Mouse (Mus musculus) lung, postnatal 14 days (tissue): Measurements from ENCODE around the gene Hfe2.

Experiments
- DNase-seq: peaks from one replicate; pipeline ENCODE4 v3.0.0; 2021

Gene Hfe2

DNA sequence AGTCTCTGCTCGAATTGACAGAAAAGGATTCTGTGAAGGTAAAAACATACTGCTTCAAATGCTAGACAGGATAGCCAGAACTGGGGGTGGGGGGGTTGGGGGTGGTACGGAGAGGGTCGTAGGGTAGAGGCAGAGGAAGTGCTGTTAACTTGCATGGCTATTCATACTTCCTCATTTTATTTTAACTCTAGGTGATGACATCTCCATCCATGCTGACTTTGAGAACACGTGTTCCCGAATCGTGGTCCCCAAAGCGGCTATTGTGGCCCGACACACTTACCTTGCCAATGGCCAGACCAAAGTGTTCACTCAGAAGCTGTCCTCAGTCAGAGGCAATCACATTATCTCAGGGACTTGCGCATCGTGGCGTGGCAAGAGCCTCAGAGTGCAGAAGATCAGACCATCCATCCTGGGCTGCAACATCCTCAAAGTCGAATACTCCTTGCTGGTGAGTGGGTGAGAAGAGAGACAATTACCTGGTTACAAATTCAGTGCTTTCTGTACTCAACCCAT lies 34.5 kb downstream of the Hfe2 start:
- no peak for DNase-seq

DNA sequence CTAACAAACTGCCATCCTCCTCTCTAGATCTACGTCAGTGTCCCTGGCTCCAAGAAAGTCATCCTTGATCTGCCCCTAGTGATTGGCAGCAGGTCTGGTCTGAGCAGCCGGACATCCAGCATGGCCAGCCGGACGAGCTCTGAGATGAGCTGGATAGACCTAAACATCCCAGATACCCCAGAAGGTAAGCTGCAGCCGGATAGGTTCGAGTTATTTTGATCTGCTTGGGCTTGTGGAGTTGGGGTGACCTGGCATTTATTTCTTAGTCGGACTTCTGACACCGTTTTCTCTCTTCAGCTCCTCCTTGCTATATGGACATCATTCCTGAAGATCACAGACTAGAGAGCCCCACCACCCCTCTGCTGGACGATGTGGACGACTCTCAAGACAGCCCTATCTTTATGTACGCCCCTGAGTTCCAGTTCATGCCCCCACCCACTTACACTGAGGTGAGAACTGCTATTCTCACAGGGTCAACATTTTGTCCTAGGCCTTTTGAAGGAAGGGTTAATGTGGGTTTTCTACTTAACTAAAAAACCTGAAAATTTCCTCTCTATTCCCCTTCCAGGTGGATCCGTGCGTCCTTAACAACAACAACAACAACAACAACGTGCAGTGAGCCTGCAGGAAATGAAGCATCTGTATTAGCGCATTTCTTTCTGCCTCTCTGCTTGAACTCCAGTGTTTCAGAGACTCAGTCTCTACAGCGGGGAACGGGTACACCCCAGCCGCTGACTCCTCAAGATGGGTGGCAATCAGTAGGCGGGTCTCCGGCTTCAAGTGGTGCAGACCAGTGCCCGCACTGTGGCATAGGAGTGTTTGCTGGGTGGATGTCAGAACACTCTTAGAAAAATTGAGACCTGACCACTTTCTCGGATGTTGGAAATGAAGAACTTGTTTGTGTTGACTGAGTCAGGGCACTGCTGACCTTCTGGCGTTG lies 35.2 kb downstream of the Hfe2 start:
- no peak for DNase-seq

DNA sequence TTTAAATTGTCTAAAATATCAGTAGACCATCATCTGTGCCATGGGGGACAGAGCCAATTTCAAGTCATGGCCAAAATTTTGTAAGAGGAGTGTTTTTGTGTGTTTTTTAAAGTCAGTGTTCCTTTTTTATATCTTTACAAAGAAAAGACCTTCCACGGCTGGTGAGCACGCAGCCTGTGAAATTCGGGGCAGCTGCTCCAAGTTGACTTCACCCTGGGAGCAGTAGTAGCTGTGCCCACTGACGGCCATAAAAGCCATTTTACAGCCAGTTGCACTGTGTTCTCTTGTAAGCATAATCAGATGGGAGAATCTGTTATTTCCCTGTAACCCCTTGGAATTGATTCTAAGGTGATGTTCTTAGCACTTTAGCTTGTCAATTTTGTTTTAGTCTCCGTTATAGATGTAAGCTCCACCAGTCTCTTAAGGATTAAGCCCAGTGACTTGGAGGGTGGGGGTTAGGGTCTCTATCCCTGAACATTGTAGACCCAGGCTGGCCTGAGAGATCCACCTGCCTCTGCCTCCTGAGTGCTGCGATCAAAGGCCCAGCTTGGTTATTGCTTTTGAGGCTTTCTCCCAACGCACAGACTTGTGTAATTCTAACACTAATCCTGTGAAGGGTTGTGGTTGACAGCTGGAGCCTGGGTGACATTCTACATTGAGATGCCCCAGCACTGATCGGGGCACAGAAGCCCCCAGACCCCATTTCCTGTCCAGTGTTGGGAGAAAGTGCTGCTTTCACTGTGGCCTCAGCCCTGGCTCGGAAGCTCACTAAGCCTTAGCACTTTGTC lies 36.1 kb downstream of the Hfe2 start:
- DNase-seq: no peak

DNA sequence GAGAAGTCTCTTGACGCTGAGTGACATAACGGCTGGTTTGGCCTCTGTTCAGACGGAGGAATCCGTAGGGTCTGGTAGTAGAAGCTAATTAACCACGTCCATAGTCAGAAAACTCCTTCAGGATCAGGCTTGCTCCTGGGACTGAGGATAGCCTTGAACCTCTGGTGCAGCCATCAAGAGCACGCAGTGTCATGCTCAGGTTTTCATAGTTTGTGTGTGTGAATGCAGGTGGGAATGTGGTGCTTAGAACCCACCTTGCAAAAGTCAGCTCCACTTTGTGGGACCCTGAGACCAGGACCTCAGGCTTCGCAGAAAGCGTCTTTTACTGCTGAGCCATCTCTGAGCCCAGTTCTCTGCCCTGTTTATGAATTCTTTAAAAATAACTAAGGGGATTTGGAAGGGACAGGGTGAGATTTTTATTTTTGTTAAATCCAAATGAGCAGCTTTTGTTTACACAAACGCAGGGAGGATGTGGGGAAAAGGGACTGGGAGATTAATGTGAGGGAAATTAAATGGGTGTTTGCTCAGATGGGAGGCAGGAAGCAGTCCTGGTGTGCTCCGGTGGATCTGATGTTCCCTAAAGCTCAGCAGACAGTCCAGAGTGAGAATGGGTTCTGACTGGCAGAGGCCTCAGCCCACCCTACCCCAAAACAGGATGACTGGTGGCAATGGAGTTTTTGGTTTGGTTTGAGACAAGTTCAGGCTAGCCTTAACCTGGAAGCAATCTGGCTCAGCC lies 37.1 kb downstream of the Hfe2 start:
- no peak for DNase-seq

DNA sequence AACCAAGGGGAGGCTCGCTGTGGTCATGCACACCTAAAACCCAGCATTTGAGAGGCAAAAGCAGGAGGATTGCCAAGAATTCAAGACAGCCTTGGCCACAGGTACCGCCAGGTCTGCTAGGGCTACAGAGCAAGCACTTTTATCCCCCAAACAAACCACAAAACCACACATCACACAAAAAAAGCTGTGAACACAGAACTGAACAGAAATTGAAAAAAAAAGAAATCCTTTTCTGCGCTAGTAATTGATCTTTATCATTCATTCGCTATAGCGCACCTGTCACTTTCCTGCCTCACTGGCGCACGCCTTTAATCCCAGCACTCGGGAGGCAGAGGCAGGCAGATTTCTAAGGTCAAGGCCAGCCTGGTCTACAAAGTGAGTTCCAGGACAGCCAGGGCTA lies 38.3 kb downstream of the Hfe2 start:
- no peak for DNase-seq

DNA sequence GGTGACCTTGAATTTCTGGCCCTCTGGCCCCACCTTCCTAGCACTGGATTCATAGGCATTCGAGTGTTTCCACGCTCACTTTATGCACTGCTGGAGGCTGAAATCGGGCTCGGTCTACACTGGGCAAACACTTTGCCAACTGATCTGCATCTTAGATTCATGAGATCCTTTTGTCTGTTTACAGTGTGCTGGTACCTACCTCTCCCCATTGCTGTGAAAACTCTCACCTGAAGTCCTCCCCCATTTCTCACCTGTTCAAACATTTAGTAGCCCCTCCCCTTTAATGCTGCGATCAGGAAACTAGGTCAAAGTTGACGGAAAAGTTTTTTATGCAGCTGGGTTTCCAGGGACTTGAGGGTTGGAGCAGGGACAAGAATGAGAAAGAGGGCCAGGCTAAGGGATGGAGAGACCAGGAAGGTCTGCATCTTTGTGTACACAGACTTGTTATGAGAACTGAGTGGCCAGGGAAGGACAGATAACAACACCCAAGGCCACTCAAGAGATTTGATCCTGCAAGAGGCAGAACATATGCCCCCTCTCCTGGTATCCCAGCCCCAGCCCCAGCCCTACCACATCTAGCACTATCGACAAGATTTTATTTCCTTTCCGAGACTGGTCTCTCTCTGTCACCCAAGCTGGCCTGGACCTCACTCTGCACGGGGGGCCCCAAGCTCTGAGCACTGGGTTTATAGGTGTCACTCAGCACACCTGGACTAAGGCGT lies 39.1 kb downstream of the Hfe2 start:
- DNase-seq: peak; percentile 58

DNA sequence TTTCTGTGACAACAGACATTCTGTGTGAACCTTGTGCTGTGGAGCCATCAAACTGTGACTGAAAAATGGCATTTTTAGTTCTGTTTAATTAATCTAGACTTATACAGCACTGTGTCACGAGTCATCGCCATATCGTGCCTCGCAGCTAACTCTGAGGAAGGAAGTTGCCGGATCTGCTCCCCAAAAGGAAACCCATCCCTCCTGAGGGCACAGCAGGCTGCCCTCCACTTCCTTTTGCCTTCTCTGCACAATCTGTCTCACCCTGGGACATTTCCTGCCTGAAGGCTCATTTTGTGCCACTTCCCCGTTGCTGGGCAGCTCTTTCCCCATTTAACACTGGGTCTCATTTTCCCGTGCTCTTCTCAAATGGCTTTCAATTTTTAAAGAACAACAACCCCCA lies 39.7 kb downstream of the Hfe2 start:
- peak; percentile 61 for DNase-seq

DNA sequence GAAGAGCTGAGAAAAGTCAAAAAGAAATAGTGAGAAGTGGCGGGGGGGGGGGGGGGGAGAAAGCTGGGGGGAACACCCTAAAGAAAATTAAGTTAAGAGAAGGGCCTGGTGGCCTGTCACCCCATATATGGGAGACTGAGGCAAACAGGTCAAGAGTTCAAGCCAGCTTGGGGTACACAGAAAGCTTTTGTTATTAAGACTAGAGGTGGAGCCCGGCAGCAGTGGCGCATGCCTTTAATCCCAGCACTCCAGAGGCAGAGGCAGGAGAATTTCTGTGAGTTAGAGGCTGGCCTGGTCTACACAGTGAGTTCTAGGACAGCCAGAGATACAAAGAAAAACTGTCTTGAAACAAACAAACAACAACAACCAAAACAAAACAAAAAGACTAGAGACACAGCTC lies 40.1 kb downstream of the Hfe2 start:
- no peak for DNase-seq

DNA sequence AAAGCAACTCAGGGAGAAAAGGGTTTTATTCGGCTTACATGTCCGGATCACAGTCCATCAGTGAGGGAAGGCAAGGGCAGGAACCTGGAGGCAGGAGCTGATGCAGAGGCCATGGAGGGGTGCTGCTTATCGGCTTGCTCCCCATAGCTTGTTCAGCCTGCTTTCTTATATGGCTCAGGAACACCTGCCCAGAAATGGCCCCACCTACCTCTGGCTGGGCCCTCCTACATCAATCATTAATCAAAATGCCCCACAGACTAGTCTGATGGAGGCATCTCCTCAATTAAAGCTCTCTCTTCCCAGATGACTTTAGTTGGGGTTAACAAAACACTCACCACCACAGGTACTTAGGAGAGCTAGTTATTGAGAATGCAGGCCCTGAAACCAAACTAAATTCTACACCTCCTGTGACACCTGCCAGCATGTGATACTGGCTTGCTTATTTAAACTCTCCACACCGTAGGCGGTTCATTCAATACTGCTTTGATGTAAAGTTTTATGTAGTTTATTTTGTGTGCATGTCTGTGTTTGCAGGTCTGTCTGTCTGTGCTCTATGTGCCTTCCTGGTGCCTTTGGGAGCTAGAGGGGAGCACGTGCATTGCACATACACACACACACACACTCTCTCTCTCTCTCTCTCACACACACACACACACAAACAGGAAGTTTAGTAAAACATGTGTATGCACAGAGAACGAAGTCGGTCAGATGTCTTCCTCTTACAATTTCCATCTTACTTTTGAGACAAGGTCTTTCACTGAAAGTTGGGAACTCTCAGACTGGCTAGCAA lies 41.9 kb downstream of the Hfe2 start:
- no peak for DNase-seq

DNA sequence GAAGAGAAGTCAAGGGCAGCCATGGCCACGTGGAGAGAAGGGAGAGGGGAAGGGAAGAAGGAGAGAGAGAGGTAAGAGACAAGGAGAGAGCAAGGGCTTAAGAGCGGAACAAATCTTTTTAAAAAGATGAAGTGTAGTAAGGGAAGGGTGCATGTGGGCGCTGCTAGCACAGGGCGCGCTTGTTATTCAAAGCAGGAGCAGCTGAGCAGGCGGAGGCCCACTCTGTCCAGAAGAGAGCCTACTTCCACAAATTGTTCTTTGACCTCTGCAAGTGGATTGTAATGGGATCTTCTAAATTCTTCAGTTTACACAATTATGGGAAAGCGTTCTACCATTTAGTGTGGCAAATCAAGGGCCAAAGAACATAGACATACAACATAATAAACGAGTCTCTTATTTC lies 43.6 kb downstream of the Hfe2 start:
- no peak for DNase-seq

DNA sequence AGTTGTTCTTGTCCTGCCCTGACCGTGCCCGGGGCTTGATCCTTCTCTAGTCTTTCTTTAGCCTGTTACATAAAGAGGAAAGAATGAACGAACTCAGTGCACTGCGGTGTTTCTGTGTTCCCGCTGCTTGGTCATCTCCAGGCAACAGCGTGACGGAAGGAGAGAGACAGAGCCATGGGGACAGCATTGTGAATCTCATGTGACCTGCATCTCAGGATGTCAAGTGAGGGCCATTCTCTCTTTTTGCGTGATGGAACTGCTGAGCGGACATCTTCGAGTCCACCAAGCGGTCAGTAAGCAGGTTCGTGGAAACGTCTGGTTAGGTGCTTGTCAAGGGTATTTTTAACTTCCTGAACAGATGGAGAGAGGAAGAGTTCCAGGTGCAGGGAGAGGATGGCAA lies 44.5 kb downstream of the Hfe2 start:
- DNase-seq: no peak

DNA sequence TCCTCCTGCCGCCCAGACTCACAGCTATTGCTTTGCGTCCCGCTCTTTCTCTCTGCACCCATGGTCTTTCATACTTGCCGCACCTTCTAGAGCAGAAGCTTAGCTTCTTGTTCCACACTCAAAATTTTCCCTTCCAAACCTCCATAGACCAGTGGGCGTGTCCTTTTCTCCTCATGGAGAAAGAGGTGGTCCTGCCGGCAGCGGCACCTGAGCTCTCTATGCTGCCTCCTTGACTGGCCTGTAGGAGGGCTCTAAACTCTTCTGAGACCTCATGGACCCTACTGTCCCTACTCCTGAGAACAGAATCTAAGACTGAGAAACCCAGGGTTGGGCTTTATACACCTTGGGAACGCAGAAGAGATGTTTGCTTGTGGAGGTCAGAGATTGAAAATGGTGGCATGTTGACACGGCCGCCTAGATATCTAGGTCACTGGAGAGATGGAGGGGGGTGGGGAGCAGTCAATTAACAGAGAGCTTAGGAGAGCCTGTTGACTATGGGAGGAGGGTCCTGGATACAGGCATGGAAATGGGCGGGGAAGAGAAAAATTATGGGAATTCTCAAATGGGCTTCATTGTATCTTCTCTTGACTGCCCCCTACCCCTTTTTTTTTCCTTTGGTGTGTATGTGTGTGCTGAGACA lies 45.1 kb downstream of the Hfe2 start:
- no peak for DNase-seq

DNA sequence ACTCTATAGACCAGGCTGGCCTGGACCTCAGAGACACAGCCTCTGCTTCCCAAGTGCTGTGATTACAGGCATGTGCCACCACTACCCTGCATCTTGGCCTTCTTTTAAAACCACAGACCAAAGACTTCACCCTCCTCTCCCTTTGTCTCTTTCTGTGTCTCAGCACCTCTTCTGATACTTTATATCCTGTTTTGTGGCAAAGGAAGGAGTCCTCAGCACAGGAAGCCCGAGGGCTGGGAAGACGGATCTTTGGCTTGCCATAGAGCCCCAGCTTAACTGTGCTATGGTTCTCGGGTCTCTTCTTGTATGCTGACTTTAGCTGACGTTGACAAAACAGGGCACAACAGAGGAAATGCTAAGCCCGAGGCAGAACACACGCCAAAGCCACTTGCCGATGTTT lies 45.7 kb downstream of the Hfe2 start:
- DNase-seq: no peak

DNA sequence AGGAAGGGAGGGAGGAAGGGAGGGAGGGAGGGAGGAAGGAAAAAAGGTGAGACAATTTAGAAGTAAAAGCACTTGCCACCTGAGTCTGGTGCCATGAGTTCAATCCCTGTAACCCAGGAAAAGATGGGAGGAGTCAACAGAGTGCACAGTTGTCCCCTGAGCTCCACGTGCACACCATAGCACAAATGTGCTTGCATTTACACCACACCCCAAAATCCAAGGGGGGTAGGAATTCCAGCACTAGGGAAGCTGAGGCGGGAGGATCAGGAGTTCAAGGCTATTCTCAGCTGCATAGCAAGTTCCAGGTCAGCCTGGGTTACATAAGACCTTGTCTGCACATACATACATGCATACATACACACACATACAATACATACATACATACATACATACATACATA lies 46.4 kb downstream of the Hfe2 start:
- no peak for DNase-seq

DNA sequence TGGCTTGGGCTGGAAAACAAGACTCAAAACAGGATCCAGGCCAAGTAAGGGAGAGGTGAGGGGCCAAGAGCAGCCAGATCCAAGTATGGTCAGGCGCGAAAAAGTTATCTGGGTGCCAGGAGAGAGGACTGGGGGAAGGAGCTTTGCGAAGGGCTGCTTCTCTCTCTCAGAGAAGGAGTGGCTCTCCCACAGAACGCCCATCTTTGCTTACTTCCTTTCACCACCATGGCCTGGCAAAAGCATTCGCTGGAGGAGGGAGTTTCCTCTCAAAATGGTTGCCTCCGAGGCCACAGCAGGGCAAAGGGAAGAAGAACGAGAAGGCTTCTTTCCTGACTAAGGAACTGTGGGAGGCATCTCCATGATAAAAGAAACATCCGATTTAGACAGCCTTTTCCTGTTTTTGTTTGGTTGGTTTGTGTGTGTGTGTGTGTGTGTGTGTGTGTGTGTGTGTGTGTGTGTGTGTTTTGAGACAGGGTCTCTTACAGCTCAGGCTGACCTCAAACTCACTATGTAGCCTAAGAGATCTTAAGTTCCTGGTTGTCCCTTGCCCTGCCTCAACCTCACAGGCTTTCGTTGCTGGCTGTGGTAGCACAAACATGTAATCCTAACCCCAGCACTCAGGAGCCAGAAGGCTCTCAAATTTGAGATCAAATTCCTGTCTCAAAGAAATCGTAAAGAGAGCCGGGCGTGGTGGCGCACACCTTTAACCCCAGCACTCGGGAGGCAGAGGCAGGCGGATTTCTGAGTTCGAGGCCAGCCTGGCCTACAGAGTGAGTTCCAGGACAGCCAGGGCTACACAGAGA lies 47.1 kb downstream of the Hfe2 start:
- DNase-seq: peak; percentile 57

DNA sequence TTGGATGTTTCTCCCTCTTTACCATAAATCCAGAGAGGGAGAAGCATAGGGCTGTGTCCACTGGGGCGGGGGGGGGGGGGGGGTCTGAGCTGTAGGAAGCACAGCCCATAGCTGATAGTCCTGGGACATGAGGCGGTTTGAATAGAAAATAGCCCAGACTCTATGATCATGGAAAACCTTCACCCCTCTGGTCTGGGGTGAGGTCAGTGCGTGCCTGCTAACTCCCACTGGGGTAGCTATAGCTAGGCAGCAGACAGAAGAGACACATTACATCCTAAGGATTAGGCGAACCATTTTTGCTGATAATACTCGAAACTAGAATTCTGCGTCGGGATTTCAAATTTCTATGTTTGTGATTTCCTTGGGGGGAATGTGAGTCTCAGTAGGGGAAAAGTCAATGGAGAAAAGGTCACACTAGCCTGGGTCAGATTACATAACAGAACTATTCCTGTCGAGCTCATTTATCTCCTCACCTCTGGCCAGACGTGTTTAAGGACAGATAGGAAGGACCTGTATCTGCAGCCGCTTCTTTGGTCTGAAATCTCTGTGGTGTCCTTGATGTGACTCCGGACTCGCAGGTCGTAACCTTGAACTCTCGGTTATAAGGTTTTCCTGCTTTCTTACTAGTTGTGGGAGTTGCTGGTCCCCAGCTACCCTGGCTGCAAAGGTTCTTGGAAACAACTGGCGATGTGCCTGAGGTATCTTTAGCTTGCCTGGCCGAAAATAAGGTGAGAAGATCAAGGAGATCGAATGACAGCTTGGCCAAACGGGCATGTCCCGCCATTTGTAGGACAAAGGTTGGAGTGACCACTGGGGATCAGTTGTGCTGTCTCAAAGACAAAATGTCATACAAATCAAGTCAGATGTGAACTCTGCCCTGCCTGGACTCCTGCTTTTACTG lies 48.9 kb downstream of the Hfe2 start:
- DNase-seq: no peak

DNA sequence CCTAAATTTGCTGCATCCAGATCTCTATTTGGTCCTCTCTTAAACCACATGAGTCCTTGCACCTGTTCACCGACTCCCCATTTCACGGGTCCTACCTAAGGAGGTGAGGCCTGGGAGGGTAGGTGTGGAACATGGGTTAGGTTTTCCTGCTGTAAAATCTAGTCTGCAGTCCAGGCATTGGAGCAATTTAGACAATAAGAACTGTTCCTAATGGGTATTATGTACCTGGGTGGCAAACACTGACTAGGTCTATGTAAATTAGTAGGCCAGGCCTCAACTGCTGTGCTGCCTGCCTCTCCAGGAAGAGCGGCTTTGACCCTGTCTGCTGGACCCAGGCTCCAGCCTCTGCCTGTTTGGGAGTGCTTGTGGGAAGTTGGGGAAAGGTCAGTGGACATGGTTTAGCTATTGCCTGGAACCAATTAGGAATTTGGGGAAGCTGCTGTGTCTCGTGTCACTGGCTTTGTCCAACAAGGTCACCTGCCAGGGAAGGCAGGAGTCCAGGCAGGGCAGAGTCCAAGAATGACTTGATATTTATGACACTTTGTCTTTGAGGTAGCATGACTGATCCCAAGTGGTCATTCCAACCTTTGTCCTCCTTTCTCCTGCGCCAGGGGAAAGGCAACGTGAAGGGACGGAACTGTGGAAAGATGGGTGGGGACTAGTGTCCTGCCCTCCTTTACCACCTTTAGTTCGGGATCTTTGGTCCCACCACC lies 50.5 kb downstream of the Hfe2 start:
- no peak for DNase-seq

DNA sequence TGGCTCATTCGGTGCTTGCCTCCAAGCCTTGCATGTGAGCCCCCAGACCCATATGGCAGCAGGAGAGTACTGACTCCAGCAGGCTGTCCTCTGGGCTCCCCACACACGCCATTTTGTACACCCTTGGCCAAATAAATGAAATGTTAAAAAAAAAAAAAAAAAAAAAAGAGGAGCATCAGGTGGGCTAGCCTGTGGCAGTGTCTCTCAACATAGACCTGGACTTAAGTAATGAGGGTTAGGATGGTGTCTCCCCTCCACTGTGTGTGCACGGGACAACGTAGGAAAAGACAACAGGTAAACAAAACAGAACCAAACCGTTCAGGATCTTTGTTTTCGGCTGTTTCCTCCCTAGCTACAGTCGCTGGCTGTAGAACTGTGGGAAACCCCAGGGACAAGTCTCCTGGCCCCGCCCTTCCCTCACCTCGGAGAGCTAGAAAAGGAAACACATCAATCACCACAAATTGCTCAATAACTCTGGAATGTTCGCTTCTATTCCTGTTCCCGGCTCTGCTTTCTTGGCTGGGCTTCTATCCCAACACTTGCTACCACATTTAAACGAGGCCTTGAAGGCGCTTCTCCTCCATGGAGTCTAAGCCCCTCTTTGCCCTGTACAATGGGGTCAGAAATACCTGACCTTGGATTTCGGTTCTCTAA lies 51.2 kb downstream of the Hfe2 start:
- peak; percentile 84 for DNase-seq
